Mouse (Mus musculus) gastrocnemius, postnatal 10 days (tissue): ENCODE data around the gene Gm17402. TPM values are rescaled to one million over a fixed set of nuclear protein-coding genes. Genes with fewer than 3 reads are reported as not detected.

Experiments
- total RNA-seq, 2 experiments: library from RNA; stranded (reverse); gene quantifications; 2 replicates each; pipeline ENCODE4 v1.2.3; 2021

Gene Gm17402
- total RNA-seq, 2 experiments from 2014 or later: not detected

Other genes with a start within 250 kb of the Gm17402 start
- 100 to 1,000 TPM; 466 to 536 TPM for gene Mlf1, start 1.1 kb downstream of the Gm17402 start, total RNA-seq
- 10 to 100 TPM; 66.5 to 77.5 TPM for gene Gfm1, start 54.9 kb upstream of the Gm17402 start, total RNA-seq
- gene Lxn, start 88.8 kb upstream of the Gm17402 start, total RNA-seq: 10 to 100 TPM; 13.9 to 15.0 TPM
- 1 to 10 TPM; 3.2 to 3.3 TPM for gene Rarres1, start 140.4 kb upstream of the Gm17402 start, total RNA-seq
- gene Mfsd1, start 207.6 kb upstream of the Gm17402 start, total RNA-seq: 10 to 100 TPM; 24.3 to 27.5 TPM